Mouse (Mus musculus) ovary, postnatal 36 days (tissue): ENCODE measurements around the gene Naga.

Experiments
- DNase-seq: peaks from one replicate; pipeline ENCODE4 v3.0.0; 2022; ENCODE audit warnings: low spot score, mixed read lengths

Naga gene

DNA sequence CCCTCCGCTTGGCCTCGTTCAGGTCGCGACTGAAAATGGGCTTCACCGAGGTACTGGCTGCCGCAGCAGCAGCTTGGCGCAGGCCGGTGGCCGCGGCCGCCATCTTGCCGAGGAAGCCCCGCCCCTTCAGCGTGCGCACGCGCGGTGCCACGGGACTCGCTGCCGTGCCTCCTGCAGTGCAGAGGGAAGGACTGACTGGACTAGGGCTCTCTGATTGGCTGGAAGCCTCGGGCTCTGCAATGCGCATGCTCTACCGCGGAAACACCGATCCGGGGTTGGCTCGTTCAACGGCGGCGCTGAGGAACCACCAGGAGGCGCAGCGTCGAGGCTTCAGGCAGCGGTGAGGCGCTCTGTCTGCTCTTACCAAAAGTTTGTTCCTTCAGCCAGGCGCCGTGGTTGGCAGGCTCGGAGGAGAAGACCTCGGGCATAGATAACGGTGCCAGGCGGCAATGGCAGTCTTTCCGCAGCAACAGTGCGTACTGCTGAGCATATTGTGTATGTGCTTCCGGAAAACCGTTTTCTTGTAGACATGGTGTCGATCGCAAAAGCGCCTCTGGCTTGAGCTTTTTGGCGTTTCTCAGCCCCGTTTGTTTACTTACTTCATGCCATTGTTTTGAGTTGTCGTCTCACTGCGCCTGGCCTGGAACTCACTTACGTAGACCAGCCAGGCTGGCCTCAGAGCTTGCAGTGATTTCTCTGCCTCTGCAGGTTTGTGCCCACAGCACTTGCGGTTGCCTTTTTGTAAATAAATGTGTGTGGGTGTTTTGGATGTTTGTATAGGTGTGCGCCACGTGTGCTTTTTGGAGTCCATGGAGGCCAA, 15.6 kb upstream of the Naga start, which contains the start of gene Ndufa6:
Ndufa6 (minus strand) TSS at position 197 of the 820 bp plus-strand sequence.
- peak; percentile 95 for DNase-seq

DNA sequence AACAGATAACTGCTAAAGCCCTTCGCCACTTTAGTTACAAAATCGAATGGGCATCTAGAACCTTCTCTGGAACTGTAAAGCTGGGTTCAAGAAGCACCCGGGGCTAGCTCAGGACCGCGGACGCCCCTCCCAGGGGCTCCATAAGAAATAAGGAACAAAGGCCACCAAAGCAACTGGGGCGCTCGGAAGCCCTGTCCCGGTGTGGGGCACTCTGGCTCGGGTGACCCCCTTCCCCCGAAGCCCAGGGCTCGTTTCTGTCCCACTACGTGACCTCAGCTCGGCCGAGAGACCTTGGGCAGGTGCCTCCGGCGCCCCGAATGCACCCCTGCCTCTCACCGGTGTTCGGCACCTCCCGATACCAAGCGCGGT, 15.0 kb upstream of the Naga start:
- no peak for DNase-seq

DNA sequence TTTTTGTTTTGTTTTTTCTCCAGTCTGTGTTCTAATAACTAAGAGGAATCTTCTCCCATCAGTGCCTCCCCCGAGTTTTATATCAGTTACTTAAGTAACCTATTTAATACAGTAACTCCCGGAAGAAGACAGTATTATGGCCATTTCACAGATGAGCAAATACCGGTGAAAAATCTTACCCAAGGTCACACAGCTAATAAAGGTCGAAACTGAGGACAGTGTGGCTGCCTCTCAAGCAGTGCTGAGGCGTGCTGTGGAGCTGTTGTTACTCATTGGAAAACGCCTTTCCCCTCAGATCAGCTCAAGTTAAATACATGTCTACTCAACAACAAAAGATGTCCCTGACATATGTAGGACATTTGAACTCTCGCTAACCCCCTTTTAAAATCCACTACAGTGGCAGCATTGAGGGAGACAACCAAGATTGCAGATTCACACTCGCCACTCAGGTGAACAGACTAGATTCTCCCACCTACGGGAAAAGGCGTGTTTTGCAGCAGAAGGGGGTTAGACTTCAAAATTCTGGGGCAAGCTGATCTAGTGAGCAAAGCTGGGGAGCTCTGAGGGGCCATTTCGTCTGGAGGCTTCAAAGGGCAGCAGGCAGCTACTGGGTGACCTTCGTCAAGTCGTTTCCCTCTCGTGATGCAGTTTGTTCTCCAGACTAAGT, 14.5 kb upstream of the Naga start:
- no peak for DNase-seq

DNA sequence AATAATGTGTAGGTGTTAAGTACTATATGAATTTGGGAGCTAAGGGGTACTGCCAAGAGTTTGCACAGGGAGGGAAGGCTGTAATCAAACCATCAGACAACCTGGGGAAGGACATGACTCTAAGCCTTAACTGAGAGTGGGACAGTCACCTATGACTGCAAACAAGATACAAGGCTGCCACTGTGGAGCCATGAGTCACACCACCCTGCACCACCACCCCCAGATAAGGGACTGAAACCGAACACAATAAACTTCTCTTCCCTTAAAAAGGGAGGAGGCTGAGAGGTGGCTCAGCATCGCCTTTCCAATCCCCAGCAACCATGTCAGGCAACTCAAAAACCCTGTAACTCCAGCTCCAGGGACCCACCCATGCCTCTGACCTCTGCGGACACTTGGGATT, 12.8 kb upstream of the Naga start:
- no peak for DNase-seq

DNA sequence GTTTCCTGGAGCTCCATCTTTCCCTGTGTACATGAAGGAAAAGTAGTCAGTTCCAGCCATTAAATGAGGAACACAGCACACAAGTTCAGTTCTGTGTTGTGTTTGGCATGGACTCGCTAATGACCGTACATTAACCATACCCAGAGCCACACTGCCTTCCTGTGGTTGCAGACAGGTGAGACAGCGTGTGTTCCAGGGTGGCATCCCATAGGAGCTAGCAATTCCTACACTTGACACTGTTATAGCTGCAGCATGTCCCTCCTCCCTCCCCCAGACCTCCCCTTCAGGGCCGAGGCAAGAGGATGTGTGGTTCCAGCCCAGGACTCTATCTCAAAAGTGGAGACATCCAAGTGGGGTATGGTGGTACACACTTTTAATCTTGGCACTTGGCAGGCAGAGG, 11.6 kb upstream of the Naga start:
- no peak for DNase-seq

DNA sequence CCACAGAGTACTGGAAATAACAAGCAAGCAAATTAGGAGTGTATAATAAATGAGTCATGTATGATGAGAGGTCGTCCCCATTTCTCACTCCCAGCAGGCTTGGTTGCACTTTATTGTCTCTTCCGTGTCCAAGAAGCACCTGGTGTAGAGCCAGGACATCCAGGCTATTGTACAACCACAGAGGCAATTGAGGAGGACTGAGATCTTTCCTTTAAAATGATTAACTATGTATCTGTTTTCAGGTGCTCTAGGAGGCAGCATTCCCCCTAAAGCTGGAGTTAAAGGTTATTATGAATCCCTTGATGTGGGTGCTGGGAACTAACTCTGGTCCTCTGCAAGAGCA, 10.2 kb upstream of the Naga start:
- DNase-seq, result no peak

DNA sequence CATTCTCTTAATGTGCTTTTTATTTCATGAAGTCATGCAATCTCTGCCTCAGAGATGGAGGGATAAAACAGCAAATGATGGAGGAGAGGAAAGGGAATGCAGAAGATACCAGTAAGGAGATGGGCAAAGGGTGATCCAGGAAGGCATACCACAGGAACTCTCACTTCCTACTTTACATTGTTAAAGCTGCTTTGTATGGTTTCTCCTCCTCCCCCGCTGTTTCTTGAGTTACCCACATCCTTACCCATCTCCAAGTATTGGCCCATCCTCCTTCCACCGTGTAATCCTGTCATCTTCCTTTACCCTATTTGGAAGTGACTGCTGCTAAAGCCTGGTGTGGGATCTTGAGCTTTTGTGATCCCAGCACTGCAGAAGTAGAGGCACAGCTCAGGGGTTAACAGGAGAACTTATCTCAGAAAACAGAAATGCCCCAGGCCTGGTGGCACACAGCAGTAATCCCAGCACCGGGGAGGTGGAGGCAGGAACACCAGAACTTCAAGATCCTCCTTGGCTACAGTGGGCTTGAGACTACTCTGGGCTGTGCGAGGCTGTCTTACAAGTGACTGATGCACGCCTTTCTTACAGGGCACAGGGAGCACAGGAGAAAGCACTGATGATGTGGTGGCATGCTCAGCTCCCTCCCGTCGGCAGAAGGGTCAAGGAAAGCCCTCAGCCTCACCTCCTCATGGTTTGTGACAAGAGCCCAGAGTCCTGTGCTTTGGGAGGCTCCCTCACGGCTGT, 9.7 kb upstream of the Naga start:
- DNase-seq, result no peak

DNA sequence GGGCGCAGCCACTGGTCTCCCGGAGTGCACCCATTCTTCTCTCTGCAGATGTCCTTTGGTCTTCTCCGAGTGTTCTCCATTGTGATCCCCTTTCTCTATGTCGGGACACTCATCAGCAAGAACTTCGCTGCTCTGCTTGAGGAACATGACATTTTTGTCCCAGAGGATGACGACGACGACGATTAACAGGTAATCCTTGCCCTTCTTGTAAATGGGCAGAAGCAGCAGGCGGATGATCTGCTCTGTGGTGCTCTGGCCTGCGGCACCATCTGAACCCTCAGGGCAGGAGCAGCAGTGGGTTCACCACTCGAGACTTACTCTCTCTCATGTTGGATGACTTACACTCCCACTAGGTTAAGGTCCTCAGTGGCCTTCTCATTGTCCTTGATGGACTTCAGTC, 9.1 kb upstream of the Naga start:
- DNase-seq, result no peak

DNA sequence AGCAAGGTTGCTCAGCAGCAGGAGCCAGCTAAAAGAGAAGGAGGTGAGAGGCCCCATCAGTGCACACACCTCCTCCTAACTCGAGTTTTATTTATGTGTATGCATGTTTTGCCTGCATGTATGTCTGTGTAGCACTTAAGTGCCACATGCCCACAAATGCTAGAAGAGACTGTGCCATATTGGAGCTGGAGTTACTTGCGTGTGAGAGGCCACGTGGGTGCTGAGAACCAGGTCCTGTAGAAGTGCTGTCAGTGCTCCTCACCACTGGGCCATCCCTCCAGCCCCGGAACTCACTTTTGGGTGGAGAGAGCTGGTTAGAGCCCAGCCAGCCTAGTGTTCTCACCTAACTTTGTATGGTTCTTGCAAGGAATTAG, 8.6 kb upstream of the Naga start:
- no peak for DNase-seq

DNA sequence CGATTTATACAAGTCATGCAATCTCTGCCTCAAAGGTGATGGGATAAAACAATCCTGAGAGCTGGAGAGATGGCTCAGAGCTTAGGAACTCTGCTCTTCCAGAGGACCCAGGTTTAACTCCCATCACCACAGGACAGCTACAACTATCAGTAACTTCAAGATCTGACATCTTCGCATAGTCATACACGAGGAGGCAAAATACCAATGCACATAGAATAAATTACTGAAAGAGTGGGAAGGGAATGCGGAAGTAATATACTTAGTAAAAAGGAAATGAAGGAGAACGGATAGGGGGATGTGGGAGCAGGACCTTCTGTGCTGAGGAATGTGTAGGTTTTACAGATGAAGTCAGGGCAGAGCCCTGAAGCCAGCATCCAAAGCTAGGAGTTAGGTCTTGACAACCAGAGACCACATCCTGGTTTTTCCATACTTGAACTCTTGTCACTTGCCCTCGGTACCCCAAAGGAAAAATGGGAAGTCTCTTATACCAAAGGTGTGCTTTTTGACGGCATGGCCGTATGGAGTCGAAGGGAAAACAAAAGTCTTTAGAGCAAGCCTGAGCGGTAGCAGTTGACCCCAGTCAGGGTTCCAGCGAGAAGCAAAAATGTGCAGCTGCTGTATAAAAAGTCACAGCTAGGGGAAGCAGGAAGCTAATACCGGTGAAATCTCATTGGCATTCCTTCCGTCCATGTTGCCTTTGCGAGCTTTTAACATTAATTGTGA, 8.0 kb upstream of the Naga start:
- no peak for DNase-seq

DNA sequence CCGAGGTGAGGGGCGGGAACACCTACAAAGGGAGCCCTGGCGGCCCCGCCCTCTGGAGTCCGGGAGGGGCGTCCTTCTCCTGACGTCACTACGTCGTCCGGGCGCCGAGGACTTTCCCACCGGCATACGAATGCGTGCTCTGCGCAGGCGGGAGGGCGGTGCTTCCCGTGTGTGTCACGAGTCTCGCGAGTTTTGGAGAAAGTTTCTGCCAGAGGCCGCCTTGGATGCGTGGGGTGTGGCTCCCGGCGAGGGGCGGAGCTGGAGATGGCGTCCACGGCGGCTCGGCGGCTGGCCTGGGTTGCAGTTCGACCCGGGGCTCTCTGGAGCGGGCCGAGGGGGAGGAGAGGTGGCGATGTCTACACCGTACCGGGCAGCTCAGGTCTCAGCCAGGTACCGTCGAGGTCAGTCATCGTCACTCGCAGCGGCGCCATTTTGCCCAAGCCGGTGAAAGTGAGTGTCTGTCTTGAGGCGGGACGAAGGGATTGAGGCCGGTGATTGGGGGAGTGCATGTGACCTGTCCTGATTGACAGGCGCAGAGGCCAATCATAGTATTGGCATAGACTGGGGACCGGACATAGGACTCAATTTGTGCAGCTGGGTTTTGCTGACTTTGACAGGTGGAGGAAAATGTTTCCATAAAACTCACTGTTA, 7.2 kb upstream of the Naga start:
- peak; percentile 95 for DNase-seq

DNA sequence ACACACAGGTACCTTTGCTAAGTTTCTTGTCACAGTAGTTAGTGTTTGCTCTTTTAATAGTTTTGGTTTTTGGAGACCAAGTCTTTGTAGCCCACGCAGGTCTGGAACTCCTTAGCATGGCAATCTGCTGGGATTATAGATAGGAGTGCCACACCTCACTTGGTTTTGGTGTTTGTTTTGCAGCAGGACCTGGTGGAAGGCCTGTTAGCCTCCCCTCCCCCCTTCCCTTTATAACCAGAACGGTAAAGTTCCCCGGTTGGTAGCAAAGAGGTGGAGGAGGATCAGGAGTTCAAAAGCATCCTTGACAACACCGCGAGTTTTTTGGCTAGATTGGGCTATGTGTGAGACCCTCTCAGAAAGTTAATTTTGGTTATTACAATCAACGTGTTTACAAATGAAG, 6.2 kb upstream of the Naga start:
- DNase-seq, result no peak

DNA sequence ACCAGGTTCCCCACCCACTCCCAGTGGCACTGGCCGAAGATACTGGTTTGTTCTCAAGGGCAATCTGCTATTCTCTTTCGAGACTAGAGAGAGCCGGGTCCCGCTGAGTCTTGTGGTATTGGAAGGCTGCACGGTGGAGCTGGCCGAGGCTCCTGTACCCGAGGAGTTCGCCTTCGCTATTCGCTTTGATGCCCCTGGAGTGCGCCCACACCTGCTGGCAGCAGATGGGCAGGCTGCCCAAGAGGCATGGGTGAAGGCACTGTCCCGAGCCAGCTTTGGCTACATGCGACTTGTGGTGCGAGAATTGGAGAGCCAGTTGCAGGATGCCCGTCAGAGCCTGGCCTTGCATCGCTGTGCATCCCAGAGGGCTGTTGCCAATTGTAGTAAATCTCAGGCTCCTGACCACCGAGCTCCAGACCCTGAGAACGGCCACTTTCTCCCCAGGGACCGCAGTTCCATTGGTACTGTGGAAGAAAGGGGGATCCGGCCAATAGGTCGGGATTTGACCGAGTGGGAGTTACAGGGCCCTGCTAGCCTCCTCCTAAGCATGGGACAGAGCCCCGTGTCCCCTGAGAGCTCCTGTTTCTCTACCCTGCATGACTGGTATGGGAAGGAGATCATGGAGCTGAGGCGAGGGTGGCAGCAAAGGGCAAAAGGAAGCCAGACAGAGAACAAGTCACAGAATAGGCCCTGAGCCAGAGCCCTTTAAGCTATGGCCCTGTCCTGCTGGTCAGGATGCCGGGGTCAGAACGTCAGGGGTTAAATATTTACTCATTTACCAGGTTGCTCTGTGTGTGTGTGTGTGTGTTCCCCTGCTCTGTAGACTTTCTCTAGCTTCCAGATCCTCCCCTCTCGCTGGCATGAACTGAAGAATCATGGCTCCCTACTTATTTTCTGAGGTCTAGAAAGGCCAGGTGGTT, 4.9 kb upstream of the Naga start:
- DNase-seq, result no peak

DNA sequence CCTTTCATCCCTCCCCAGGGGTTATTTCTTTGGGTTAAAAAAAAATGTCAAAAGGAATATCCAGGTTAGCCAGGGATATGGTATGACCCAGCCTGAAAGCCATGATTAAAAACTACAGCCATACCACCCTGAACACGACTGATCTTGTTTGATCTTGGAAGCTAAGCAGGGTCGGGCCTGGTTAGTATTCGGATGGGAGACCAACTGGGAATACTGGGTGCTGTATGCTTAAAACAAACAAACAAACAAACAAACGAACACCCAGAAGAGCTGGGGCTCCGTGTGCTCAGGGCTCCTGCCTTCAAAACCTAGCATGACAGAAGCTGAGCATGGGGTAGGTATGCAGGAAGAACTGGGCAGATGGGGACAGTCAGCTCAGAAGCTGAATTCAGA, 3.8 kb upstream of the Naga start:
- DNase-seq, result no peak

DNA sequence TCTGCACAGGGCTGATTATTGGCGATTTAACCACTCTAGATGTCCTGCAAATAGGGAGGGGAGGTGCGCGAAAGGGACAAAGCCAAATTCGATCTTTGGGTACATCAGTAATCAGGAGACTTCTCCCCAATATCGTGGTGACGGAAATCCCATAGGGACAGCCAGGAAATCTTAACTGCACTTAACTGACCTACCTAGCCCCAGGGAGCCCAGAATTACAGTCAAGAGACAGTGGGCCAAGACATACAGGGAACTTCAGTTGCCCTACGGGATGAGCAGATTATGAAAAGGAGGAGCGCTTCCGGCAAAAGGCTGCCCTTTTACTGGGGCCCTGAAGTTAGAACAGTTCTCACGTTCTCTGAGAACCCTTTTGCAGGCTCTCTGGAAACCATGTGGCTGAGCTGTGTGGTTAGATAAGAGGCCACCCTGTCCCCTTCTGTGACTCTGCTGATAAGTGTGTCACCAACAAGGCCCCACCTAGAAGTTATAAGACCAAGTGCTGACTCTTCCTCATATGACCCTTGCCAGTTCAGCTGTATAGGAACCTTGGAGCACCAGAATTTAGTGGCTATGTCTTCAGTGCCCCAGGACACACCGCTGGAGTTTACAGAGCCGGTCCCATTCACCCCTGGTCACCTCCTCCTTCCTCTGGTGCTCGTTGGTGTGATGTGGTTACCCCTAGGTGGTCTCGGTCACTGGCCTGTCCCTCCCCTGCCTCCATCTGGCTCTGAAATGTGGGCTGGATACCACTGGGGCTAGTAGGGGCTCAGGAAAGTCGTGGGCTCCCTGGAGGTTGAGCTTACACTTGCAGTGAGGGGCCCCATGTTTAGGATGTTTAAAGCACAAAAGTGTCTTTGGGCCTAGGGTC, 3.2 kb upstream of the Naga start:
- no peak for DNase-seq

DNA sequence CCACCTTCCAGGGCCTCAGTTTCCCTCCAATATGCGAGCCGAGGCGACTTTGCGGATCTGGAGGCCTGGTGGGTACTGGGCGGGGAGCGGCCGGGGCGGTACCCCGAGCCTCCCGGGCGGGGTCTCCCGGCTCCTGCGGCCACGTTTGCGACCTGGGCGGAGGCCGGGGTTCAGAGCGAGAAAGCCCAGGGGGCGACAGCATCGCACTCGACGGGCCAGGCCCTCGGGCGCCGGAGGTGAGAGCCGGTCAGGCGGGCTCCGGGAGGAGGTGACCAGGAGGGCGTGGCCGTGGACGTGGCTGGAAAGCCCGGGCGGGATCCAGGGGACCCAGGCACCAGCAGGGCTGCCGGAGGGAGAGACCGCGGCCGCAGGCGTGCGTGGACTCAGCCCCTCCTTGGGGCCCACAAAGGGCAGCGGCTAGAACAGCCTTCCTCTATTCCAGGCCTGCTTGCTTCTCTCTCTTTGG, 2.3 kb upstream of the Naga start:
- peak; percentile 59 for DNase-seq

DNA sequence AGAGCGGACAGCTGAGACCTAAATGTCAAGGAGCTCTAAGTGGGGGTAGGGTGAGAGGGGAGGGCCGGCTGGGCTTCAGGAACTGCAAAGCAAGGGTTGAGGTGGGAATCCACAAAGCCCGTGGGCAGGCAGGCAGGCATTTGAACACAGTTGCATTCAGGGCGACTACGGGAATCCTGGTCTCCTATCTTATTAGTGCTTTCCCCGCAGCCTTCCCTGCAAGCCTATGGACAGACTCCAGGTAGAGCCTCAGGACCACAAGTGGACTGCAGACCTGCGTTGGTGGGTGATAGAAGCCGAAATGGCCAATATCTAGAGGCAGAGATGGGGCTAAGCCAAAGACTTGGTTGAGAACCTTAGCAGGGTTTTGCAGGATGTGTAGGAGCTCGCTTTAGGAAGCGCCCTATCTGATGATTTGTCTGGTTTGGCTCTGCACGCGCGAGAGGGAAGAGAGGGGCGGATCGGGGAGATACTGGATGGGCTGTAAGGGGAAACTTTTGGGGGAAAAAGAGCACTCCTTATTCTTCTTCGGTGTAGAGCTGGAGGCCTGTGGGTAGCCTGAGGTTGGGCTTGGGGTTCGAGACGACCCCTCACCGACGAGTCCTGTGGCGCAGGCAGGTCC, 1.8 kb upstream of the Naga start:
- DNase-seq, result no peak

DNA sequence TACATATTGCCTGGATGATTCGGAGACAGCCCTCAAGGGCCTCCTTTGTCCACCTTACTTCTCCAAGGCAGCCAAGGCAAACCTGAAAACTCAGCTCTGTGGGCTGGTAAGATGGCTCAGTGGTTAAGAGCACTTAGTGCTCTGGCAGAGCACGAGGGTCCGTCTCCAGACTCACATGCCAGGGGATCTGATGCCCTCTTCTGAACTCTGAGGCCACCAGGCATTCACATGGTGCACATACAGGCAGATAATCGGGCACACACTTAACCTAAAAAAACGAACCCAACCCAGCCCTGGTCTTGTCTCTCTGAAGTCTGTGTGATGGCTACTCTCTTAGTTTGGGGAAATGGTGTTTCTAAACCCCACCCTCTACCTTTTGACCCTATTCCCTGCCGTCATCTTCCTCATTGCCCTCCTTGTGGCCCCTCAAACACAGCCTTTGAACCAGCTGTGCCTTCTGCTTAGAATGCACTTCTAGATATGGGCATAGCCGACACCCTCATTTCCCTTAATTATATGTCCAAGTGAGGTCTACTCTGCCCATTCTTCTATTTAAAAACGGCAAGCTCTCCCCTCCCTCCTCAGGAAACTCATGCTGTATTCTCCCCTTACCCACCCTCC, 1.0 kb upstream of the Naga start:
- no peak for DNase-seq

DNA sequence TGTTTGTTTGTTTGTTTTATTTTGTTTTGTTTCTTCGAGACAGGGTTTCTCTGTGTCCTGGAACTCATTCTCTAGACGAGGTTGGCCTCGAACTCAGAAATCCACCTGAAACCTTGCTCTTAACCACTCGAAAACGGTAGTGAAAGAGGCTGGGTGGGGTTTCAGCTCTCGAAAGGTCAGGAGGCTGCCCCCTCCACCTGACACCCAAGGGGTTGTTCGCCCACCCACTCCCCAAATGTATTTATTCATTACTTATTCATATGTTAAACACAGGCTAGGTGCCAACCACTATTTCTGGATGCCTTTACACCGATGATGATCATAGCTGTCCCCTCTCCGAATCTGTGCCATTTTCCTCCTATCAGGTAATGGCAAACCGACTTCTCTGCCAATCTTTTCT, 425 bp upstream of the Naga start:
- no peak for DNase-seq
